Mouse (Mus musculus): ENCODE results near the gene Prkcq. TPM values are rescaled to one million over a fixed set of nuclear protein-coding genes. Genes with fewer than 3 reads are reported as not detected.

Prkcq gene
- total and polyA plus RNA-seq, 2 experiments from 2014 or later, result 12.9 to 14.8 TPM

DNA sequence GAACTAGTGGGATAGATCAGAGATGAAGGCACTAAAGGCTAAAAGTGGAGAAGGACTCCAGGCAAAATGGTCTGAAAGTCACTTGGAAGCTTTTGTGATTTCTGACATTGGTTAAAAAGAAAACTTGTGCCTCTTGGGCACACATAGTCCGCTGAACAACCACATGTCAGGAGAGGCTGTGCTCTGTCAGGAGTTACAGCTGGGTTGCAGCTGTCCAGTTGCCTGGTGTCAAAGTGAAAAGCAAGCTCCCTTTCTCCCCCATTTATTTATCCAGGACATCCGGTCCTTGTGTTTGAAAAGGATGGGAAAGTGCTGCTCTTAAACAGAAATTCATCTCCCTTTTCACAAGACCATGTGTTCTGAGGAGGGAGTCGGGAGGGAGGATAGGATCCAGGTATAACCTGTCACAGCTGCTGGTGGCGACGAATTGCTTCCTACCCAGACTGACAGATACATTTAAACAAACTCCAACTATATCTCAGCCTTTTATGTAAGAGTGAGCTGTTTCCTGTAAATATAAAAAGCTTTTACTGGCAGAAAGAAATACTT is 122.8 kb downstream of the Prkcq start:
- ATAC-seq (no peak), DNase-seq (ENCODE audit: low spot score) (no peak)
- Histone ChIP-seq H3K4me2 (ENCODE audit: low read depth, low read length) (no peak overlapping the region), H3K27ac (no peak overlapping the region), H3K4me1 (ENCODE audit: insufficient read depth, low read length) (no peaks in the 10 kb centered on the region), H3K27me3 (ENCODE audit: insufficient read depth, low read length) (no peaks in the 10 kb centered on the region), H3K9ac (replicated peaks; ENCODE audit: low read length) (no peak overlapping the region), H3K4me3 (ENCODE audit: low read length) (no peak overlapping the region), H3K36me3 (ENCODE audit: insufficient read depth, low read length) (no peaks in the 10 kb centered on the region), H3K9me3 (ENCODE audit: low read length) (no peaks in the 10 kb centered on the region)
- 85% methylated on average over 5 of the region's 5 CpGs for WGBS
- no peak for TF ChIP-seq CTCF (IDR thresholded peaks at IDR 0.05; ENCODE audit: low read depth)

DNA sequence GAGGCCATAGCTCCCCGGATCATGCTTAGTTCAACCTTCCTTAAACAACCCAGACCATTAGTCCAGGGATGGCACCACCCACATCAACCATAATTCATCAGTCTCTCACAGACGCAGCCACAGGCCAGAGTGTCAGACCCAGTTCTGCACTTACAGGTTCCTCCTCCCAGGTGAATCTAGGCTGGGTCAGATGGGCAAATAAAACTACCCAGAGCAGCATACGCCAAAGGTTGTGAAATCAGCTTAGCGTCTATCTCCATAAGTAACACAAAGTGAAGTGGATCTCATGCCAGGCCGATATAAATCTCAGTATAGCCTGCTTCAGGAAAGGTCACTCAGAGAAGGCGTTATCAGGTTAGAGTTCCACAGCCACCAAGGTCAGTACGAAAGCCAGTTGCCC is 126.9 kb downstream of the Prkcq start:
- 91% methylated on average over 7 of the region's 7 CpGs for WGBS
- TF ChIP-seq CTCF (IDR thresholded peaks at IDR 0.05; ENCODE audit: low read depth), result no peak
- Histone ChIP-seq H3K4me1 (ENCODE audit: insufficient read depth, low read length) (no peaks in the 10 kb centered on the region), H3K27me3 (ENCODE audit: insufficient read depth, low read length) (no peaks in the 10 kb centered on the region), H3K4me3 (ENCODE audit: low read length) (no peak overlapping the region), H3K9ac (replicated peaks; ENCODE audit: low read length) (no peak overlapping the region), H3K9me3 (ENCODE audit: low read length) (no peaks in the 10 kb centered on the region), H3K27ac (no peak overlapping the region), H3K36me3 (ENCODE audit: insufficient read depth, low read length) (no peaks in the 10 kb centered on the region), H3K4me2 (ENCODE audit: low read depth, low read length) (no peak overlapping the region)
- no peak for DNase-seq (ENCODE audit: low spot score)
- no peak for ATAC-seq

GRCm38 (mm10) chr2:11299366-11299765 is 127.5 kb downstream of the Prkcq start:
- TF ChIP-seq CTCF (IDR thresholded peaks at IDR 0.05; ENCODE audit: low read depth), result no peak
- Histone ChIP-seq H3K27me3 (ENCODE audit: insufficient read depth, low read length) (no peaks in the 10 kb centered on the region), H3K9ac (replicated peaks; ENCODE audit: low read length) (no peak overlapping the region), H3K9me3 (ENCODE audit: low read length) (no peaks in the 10 kb centered on the region), H3K36me3 (ENCODE audit: insufficient read depth, low read length) (no peaks in the 10 kb centered on the region), H3K4me1 (ENCODE audit: insufficient read depth, low read length) (no peaks in the 10 kb centered on the region), H3K27ac (no peak overlapping the region), H3K4me3 (ENCODE audit: low read length) (no peak overlapping the region), H3K4me2 (ENCODE audit: low read depth, low read length) (no peak overlapping the region)
- DNase-seq (ENCODE audit: low spot score) (no peak), ATAC-seq (no peak)
- 52% methylated on average over 1 of the region's 1 CpGs for WGBS

GRCm38 (mm10) chr2:11300362-11300761 is 128.5 kb downstream of the Prkcq start:
- Histone ChIP-seq H3K4me2 (ENCODE audit: low read depth, low read length) (no peak overlapping the region), H3K4me1 (ENCODE audit: insufficient read depth, low read length) (no peaks in the 10 kb centered on the region), H3K9ac (replicated peaks; ENCODE audit: low read length) (no peak overlapping the region), H3K36me3 (ENCODE audit: insufficient read depth, low read length) (no peaks in the 10 kb centered on the region), H3K4me3 (ENCODE audit: low read length) (no peak overlapping the region), H3K27ac (no peak overlapping the region), H3K27me3 (ENCODE audit: insufficient read depth, low read length) (no peaks in the 10 kb centered on the region), H3K9me3 (ENCODE audit: low read length) (no peaks in the 10 kb centered on the region)
- ATAC-seq, result no peak
- WGBS, result 86% methylated on average over 6 of the region's 6 CpGs
- no peak for TF ChIP-seq CTCF (IDR thresholded peaks at IDR 0.05; ENCODE audit: low read depth)
- DNase-seq (ENCODE audit: low spot score), result no peak

- WGBS, result 37% methylated on average over 10 of the region's 10 CpGs
- peak; percentile 85 for TF ChIP-seq CTCF (IDR thresholded peaks at IDR 0.05; ENCODE audit: low read depth)
- ATAC-seq, result peak; percentile 68; the same call in 1 of the 2 replicates
Observed at GRCm38 (mm10) chr2:11320241-11320640, 148.3 kb downstream of the Prkcq start.

GRCm38 (mm10) chr2:11322396-11322795 is 150.5 kb downstream of the Prkcq start:
- no peak for DNase-seq (ENCODE audit: low spot score)
- H3K4me3 ChIP-seq (ENCODE audit: low read length), result no peak overlapping the region
- WGBS, result 60% methylated on average over 3 of the region's 3 CpGs
- H3K4me2 ChIP-seq (ENCODE audit: low read depth, low read length), result no peak overlapping the region
- no peaks in the 10 kb centered on the region for H3K4me1 ChIP-seq (ENCODE audit: insufficient read depth, low read length)
- no peak overlapping the region for H3K27ac ChIP-seq
- H3K27me3 ChIP-seq (ENCODE audit: insufficient read depth, low read length), result no peaks in the 10 kb centered on the region
- H3K9ac ChIP-seq (replicated peaks; ENCODE audit: low read length), result no peak overlapping the region
- H3K9me3 ChIP-seq (ENCODE audit: low read length), result no peaks in the 10 kb centered on the region
- no peak for ATAC-seq
- no peak for TF ChIP-seq CTCF (IDR thresholded peaks at IDR 0.05; ENCODE audit: low read depth)
- H3K36me3 ChIP-seq (ENCODE audit: insufficient read depth, low read length), result no peaks in the 10 kb centered on the region

More at GRCm38 (mm10) chr2:11320241-11320640, 148.3 kb downstream of the Prkcq start:
- Histone ChIP-seq H3K4me3 (ENCODE audit: low read length) (no peak overlapping the region), H3K4me2 (ENCODE audit: low read depth, low read length) (no peak overlapping the region), H3K27me3 (ENCODE audit: insufficient read depth, low read length) (no peaks in the 10 kb centered on the region), H3K9me3 (ENCODE audit: low read length) (no peaks in the 10 kb centered on the region), H3K36me3 (ENCODE audit: insufficient read depth, low read length) (no peaks in the 10 kb centered on the region), H3K9ac (replicated peaks; ENCODE audit: low read length) (no peak overlapping the region), H3K4me1 (ENCODE audit: insufficient read depth, low read length) (no peaks in the 10 kb centered on the region), H3K27ac (no peak overlapping the region)
- peak; percentile 88 for DNase-seq (ENCODE audit: low spot score)

GRCm38 (mm10) chr2:11327280-11327679 is 155.4 kb downstream of the Prkcq start:
- H3K27me3 ChIP-seq (ENCODE audit: insufficient read depth, low read length), result no peaks in the 10 kb centered on the region
- no peak for DNase-seq (ENCODE audit: low spot score)
- no peaks in the 10 kb centered on the region for H3K9me3 ChIP-seq (ENCODE audit: low read length)
- no peaks in the 10 kb centered on the region for H3K4me1 ChIP-seq (ENCODE audit: insufficient read depth, low read length)
- TF ChIP-seq CTCF (IDR thresholded peaks at IDR 0.05; ENCODE audit: low read depth), result no peak
- H3K36me3 ChIP-seq (ENCODE audit: insufficient read depth, low read length), result no peaks in the 10 kb centered on the region
- no peak for ATAC-seq
- no peak overlapping the region for H3K27ac ChIP-seq
- no peak overlapping the region for H3K4me3 ChIP-seq (ENCODE audit: low read length)
- H3K4me2 ChIP-seq (ENCODE audit: low read depth, low read length), result no peak overlapping the region
- WGBS, result 62% methylated on average over 7 of the region's 7 CpGs
- H3K9ac ChIP-seq (replicated peaks; ENCODE audit: low read length), result no peak overlapping the region
